Mouse (Mus musculus) forebrain, embryonic 10.5 days (tissue): Measurements from ENCODE around the gene Emx1. TPM values are rescaled to one million over a fixed set of nuclear protein-coding genes. Genes with fewer than 3 reads are reported as not detected.

Source experiments
- DNase-seq: peaks from one replicate; pipeline ENCODE4 v3.0.0-alpha.2; 2017; ENCODE audit warnings: low spot score; ENCODE audit errors: extremely low spot score
- H3K27ac ChIP-seq: fragments of 300-500 bp; sonication (generic); 2 replicates; pipeline ENCODE4 v1.5.1; 2016; ENCODE audit warnings: mild to moderate bottlenecking
- H3K27me3 ChIP-seq: fragments of 300-500 bp; sonication (generic); 2 replicates; pipeline ENCODE4 v1.6.1; 2016; ENCODE audit warnings: mild to moderate bottlenecking; ENCODE audit not compliant: poor library complexity, severe bottlenecking
- H3K36me3 ChIP-seq: fragments of 300-500 bp; sonication (generic); replicated peaks from 2 replicates; pipeline ENCODE4 v1.6.1; 2016; ENCODE audit warnings: mild to moderate bottlenecking, moderate library complexity
- H3K4me1 ChIP-seq: fragments of 300-500 bp; sonication (generic); 2 replicates; pipeline ENCODE4 v1.6.1; 2016
- H3K4me3 ChIP-seq: fragments of 300-500 bp; sonication (generic); 2 replicates; pipeline ENCODE4 v1.5.1; 2016; ENCODE audit warnings: mild to moderate bottlenecking, moderate library complexity
- H3K9me3 ChIP-seq: fragments of 300-500 bp; sonication (generic); 2 replicates; pipeline ENCODE4 v1.6.1; 2016; ENCODE audit warnings: mild to moderate bottlenecking, moderate library complexity
- WGBS: fragments of 180-500 bp; shearing (Covaris S2); methylation state at CpG from one replicate; pipeline ENCODE4 v1.1.7; 2016; 5-methylcytosine and 5-hydroxymethylcytosine counted together
- polyA plus RNA-seq: library from polyadenylated mRNA; unstranded; fragments of >200 nt; fragmentation: Nextera tagmentation; extraction: Ambion mirVana; gene quantifications from 2 replicates; pipeline ENCODE4 v1.2.1, GENCODE M21; 2016

The Emx1 gene
- polyA plus RNA-seq, 1 experiment from 2014 or later, result 35.8 TPM

DNA sequence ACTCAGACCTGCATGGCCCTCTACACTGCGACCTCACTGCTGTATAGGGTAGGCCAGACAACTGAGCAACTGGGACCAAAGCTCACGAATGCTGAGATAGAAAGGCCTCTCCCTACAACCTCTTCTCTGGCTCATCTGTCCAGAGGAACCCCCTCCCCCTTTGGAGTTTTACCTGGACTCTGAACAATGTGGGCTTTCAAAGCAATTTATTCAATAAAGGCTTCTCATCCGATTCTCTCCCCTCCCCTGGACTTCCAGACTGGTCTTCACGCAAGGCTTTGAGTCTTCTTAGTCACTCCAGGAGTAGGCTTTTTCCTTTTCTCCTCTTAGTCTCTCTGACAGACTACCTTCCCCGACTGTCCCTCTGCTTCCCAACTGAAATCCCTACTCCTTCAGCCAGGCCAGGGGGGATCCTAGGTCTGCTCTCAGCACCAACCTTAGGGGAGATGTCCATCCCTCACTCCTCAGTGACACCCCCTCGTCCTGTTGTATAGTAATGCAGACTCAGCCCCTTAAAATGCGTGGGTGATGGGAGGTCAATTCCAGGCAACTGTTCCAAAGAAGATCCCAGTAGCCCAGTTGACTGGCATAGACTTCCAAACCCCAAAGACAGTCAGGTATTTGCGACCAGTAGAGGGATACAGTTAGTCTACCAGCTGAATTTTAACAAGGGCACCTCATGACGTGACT lies 4.7 kb downstream of the Emx1 start:
- no peak for DNase-seq
- H3K36me3 ChIP-seq, result peaks cover 60% of the 10 kb centered on the region
- peak overlapping the region; percentile 94 for H3K27ac ChIP-seq
- 21% methylated on average over 9 of the region's 9 CpGs for WGBS
- H3K9me3 ChIP-seq, result no peaks in the 10 kb centered on the region
- H3K4me3 ChIP-seq, result peak overlapping the region; percentile 78
- peaks cover 79% of the 10 kb centered on the region for H3K4me1 ChIP-seq
- peaks cover 100% of the 10 kb centered on the region for H3K27me3 ChIP-seq

DNA sequence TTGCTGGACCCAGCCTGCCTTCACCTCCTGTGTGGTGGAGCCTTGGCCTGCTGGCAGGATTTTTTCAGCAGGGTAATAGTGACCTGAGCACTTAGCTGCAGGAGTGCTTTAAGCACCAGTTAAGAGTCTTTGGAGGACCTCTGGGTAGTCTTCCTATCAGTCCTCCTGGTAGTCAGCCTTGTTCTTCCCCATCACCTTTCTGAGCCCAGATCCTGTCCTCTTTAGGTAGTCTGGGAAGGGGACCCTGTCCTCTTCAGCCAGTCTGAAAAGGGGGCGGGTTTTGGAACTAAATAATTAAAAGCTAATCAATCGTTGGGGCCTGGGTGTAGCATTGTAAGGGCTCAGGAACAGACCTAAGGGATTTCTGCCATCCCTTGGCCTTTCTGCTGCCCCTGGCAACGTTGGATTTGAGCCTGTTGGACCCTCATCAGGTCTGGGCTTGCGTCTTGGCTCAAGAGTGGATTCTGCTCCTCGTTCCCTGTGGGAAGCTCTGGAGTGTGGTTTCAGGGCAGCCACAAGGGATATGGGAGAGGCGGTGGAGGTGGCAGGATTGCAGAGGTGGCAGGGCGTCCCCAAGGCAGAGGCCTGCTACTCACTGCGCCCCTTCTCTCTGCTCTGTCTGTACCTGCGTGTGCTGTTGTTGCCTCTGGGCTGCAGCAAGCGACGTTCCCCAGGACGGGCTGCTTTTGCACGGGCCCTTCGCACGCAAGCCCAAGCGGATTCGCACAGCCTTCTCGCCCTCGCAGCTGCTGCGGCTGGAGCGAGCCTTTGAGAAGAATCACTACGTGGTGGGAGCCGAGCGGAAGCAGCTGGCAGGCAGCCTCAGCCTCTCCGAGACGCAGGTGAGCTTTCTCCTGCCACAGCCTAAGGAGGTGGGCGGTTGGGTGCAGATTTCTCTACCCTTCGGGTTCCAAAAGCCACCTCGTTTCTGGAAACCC lies 6.4 kb downstream of the Emx1 start:
- peak overlapping the region; percentile 78 for H3K4me3 ChIP-seq
- DNase-seq, result no peak
- WGBS, result 4% methylated on average over 29 of the region's 29 CpGs
- no peaks in the 10 kb centered on the region for H3K9me3 ChIP-seq
- peaks cover 96% of the 10 kb centered on the region for H3K27me3 ChIP-seq
- H3K36me3 ChIP-seq, result peaks cover 77% of the 10 kb centered on the region
- H3K27ac ChIP-seq, result peak overlapping the region; percentile 69; the same call in 1 of the 2 replicates
- H3K4me1 ChIP-seq, result peaks cover 62% of the 10 kb centered on the region

GRCm38 (mm10) chr6:85197951-85198350 lies 10.7 kb downstream of the Emx1 start:
- Histone ChIP-seq H3K27me3 (peaks cover 57% of the 10 kb centered on the region), H3K9me3 (no peaks in the 10 kb centered on the region), H3K4me3 (no peak overlapping the region), H3K4me1 (peaks cover 24% of the 10 kb centered on the region), H3K36me3 (peaks cover 87% of the 10 kb centered on the region), H3K27ac (no peak overlapping the region)
- 75% methylated on average over 2 of the region's 2 CpGs for WGBS
- no peak for DNase-seq

DNA sequence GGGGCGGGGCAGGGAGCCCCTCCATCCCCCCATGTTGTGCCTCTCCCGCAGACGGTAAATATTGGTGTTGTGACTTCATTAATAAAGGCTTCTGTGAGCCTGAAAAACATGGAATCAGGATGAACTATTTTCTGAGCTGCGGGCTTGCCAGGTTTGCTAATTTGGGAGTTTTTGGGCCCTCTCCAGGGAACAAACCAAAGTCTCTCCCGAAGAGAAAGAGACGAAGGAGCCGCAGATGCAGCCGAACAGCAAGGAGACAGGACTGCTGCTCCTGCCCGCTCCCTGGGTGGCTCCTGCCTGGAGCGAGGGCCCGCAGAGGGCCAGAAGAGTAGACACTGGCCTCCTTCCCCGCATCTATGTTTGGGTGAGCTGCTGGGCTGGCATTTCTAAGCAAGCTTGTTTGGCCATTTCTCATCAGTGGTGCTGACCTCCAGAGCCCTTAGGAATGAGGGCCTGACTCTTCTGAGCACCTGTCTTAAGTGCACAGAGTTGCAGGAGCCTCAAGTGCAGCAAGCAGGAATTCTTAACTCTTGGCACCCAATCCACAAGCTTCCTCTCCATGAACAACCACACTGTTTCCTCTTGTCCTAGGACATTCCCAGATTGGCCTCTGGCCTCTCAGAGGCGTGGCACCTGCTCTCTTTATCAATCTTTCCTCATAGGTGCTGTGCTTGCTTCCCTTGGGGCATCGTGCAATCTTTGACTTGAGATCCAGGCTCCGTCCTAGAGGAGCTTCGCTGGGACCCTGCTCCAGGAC lies 19.1 kb downstream of the Emx1 start:
- Histone ChIP-seq H3K36me3 (peaks cover 83% of the 10 kb centered on the region), H3K9me3 (no peaks in the 10 kb centered on the region), H3K27ac (0 out of 2 replicates have a peak overlapping the region, but pooled peaks have one; percentile 30), H3K4me1 (peaks cover 35% of the 10 kb centered on the region), H3K4me3 (no peak overlapping the region), H3K27me3 (peaks cover 60% of the 10 kb centered on the region)
- no peak for DNase-seq
- 33% methylated on average over 16 of the region's 16 CpGs for WGBS

DNA sequence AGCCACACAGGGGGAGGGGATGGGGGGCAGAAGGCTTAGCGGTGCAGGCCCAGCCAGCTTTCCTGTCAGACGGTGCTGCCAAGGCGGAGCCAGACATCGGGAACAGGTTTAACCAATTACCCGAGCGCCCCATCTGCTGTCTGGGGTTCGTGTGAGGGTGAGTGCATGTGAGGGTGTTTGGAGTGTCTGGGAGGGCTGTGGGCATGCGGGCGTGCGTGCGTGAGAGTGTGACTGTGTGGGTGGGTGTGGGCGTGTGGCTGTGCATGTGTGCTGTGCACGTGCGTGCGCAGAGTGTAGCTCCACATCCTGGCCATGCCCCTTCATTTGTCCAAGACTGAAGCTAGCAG lies 19.7 kb downstream of the Emx1 start:
- WGBS, result 49% methylated on average over 15 of the region's 15 CpGs
- peaks cover 78% of the 10 kb centered on the region for H3K36me3 ChIP-seq
- no peak for DNase-seq
- no peaks in the 10 kb centered on the region for H3K9me3 ChIP-seq
- H3K4me1 ChIP-seq, result peaks cover 35% of the 10 kb centered on the region
- no peak overlapping the region for H3K4me3 ChIP-seq
- peaks cover 60% of the 10 kb centered on the region for H3K27me3 ChIP-seq
- no peak overlapping the region for H3K27ac ChIP-seq

- no peak for DNase-seq
- 77% methylated on average over 5 of the region's 5 CpGs for WGBS
- no peak overlapping the region for H3K27ac ChIP-seq
- no peak overlapping the region for H3K4me3 ChIP-seq
- peaks cover 73% of the 10 kb centered on the region for H3K36me3 ChIP-seq
- H3K9me3 ChIP-seq, result no peaks in the 10 kb centered on the region
- H3K4me1 ChIP-seq, result peaks cover 35% of the 10 kb centered on the region
- H3K27me3 ChIP-seq, result peaks cover 59% of the 10 kb centered on the region
Measured at GRCm38 (mm10) chr6:85207345-85207744, 20.1 kb downstream of the Emx1 start.

DNA sequence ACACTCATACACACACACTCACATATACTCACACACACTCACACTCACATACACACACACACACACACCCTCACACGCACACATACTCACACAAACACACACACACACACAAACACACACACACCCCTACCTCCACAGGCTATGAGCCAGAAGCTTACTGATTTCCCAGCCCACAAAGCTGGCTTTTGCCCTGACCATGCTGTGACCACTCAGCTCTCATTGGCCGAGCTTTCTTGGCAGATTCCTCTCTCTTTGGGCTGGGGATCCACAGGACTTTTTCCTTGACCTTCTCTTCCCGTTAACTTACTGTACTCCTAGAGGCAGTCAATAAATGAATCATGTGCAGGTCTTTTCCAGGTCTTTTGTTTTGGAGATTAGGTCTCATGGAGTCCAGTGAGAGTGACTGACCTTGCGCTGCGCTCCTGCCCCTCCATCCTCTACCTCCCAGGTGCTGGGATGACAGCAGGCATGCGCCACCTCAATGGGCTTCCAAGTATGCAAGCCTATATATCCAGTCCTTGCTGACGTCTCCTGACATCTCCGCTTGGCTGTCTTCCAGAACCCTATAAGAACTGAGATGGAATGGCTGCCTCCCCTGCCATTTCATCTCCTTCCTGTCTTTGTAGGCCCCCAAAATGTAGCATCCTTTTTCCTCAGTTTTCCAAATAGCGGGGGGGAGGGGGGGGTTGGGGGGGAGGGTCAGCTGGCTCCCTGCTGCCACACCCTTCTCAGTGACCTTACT lies 22.2 kb downstream of the Emx1 start:
- H3K4me1 ChIP-seq, result peaks cover 35% of the 10 kb centered on the region
- no peak overlapping the region for H3K4me3 ChIP-seq
- no peak overlapping the region for H3K27ac ChIP-seq
- H3K9me3 ChIP-seq, result no peaks in the 10 kb centered on the region
- H3K36me3 ChIP-seq, result peaks cover 56% of the 10 kb centered on the region
- peaks cover 44% of the 10 kb centered on the region for H3K27me3 ChIP-seq
- DNase-seq, result no peak
- 85% methylated on average over 9 of the region's 9 CpGs for WGBS

DNA sequence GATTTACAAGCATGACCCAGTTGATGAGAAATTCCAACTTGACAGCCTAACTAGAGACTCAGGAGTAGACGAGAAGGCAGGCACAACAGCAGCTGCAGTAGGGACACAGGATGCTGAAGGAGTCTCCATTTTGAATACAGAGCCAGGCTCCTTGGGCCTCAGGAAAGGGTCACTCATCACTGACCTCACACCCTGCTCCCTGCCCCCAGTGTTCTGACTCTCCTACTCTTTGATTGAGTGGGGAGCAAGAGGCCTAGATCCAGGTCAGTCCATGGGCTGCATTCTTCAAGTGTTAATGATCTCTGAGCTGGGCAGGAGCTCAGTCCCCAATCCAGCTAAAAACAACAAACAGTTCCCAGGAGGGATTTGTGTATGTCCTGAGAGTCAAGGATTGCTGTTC lies 23.4 kb downstream of the Emx1 start:
- Histone ChIP-seq H3K27ac (no peak overlapping the region), H3K4me3 (no peak overlapping the region), H3K9me3 (no peaks in the 10 kb centered on the region), H3K36me3 (peaks cover 43% of the 10 kb centered on the region), H3K4me1 (peaks cover 39% of the 10 kb centered on the region), H3K27me3 (peaks cover 31% of the 10 kb centered on the region)
- DNase-seq, result no peak
- WGBS, result 55% methylated on average over 1 of the region's 1 CpGs

DNA sequence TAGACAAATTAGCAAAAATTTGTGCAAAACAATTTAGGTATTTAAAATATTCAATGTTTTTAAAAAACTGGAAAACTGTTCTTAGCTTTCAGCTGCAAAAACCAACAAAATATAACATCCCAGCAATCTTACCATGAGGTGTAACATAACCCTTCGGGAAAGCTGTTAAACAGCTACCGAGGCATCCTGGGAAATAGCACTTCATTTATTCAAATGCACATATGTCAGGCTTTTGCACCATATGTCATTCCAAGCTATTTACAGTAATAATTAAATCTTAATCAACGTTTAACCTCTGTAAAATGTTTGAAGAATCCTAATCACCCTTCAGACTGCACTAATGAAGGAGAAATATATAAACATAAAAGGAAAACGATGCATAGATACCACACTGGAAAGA lies 31.0 kb downstream of the Emx1 start:
- Histone ChIP-seq H3K4me3 (no peak overlapping the region), H3K27ac (no peak overlapping the region), H3K4me1 (peaks cover 58% of the 10 kb centered on the region), H3K27me3 (peaks cover 11% of the 10 kb centered on the region; the same call in 1 of the 2 replicates), H3K9me3 (no peaks in the 10 kb centered on the region), H3K36me3 (peaks cover 2% of the 10 kb centered on the region; the same call in 1 of the 2 replicates)
- DNase-seq, result no peak
- 90% methylated on average over 4 of the region's 4 CpGs for WGBS

DNA sequence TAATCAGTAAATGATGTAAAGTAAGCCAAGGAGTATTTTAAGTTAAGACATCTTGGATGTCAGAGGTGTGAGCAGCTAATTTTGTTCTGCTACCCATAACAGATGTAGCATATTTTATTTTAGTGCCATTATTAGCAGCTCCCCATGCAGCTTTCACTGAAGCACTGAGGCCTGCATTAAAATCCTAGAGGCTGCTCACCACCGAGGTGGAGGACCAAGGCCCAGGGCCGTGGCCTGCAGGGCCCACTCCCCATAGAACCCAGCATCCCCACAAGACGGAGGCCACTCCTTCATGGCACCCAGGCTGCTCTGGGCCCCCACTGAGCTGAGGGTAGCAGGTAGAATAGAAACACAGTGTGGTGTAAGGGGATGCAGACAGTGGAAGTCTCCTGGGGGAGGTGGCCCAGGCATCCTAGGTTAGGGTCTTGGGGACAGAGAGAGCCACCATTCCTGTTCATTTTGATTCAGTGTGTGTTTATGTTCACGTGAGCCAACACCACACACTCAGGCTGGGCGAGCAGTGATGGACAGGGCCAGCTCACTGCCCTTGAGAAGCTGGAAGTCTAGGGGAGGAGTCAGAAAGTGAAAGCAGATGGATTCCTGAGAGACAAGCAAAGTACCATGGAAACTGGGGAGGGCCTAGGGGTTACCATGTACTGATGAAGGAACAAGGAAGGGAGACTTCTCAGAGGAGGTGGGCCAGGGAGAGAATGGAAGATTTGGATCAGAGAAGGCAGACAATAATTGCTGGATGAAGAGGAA lies 31.6 kb downstream of the Emx1 start:
- Histone ChIP-seq H3K36me3 (peaks cover 2% of the 10 kb centered on the region; the same call in 1 of the 2 replicates), H3K4me1 (peaks cover 64% of the 10 kb centered on the region), H3K27ac (peak overlapping the region; percentile 74), H3K9me3 (no peaks in the 10 kb centered on the region), H3K27me3 (peaks cover 13% of the 10 kb centered on the region; the same call in 1 of the 2 replicates), H3K4me3 (no peak overlapping the region)
- no peak for DNase-seq
- 53% methylated on average over 5 of the region's 5 CpGs for WGBS

DNA sequence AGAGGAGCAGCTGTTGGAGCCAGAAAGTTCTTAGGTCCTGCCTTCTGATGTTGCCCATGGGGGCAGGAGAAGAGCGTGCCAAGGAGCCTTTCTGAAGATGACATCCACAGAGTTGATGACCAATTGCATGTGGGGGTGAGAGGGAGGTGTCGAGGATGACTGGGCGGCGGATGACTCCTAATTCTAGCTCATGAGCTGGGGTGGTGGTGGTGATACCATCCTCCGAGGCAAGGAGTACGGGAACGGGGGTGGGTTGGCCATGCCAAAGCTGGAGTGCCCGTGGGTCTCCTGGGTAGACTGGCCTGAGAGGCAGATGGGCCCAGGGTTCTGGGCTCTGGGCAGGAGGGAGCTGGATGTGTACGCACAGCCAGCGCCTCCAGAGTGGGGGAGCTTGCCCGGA lies 32.5 kb downstream of the Emx1 start:
- Histone ChIP-seq H3K27ac (peak overlapping the region; percentile 74), H3K9me3 (peaks cover 3% of the 10 kb centered on the region; the same call in 1 of the 2 replicates), H3K36me3 (no peaks in the 10 kb centered on the region; the same call in 1 of the 2 replicates), H3K4me1 (peaks cover 69% of the 10 kb centered on the region), H3K27me3 (peaks cover 13% of the 10 kb centered on the region; the same call in 1 of the 2 replicates), H3K4me3 (no peak overlapping the region)
- no peak for DNase-seq
- 94% methylated on average over 11 of the region's 11 CpGs for WGBS
